In the genomic region with DNA sequence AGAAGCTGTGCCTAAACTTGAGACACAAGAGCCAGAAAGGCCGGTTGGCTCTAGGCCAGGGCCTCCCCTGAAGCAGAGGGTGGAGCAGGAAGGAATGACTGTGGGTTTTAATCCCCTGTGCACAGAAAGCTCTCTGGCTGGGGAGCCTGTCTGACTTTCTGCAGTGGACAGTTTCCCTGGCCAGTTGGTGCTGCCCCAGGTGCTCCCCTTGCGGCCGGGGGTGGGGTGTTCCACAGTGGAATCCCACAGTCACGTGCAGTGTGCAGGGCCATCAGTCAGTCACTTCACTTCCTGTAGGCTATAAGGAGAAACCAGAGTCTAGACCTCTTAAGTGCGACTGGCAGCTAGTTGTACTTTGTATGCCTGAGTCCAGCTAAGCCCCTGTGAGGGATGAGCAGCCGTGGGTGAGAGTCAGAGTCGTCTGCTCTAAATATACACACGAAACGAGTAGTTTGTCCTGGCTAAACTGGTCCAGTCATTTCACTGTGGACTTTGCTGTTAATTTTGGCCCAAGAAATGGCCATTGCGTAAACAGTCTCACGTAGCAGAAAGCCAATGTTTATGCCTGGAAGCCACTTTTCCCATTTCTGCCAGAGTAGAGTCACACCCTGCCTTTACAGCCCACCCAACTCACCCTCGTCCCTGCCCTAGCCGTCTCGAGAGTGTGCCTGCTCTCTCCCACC, we compare ENCODE assay signal across 8 mouse cellular contexts. TPM values are rescaled to one million over a fixed set of nuclear protein-coding genes. Genes with fewer than 3 reads are reported as not detected.
DNase-seq lines count a peak whose midpoint lies in the region; ATAC-seq lines count a peak whose summit lies in the region.

No protein-coding gene starts in this region.

- H3K4me3 ChIP-seq in stomach, embryonic 14.5 days (ENCODE audit: low read depth, low read length), result no peak overlapping the region

- no peaks in the 10 kb centered on the region for H3K27me3 ChIP-seq in stomach, embryonic 14.5 days (ENCODE audit: control insufficient read depth, insufficient read depth, low read length)

- no peaks in the 10 kb centered on the region for H3K36me3 ChIP-seq in stomach, embryonic 14.5 days (ENCODE audit: control insufficient read depth, insufficient read depth, low read length)

- H3K9me3 ChIP-seq in stomach, embryonic 14.5 days (ENCODE audit: control insufficient read depth, low read depth, low read length), result no peaks in the 10 kb centered on the region

- WGBS in stomach, embryonic 14.5 days, result 21% methylated on average over 14 of the region's 14 CpGs

- peaks cover 9% of the 10 kb centered on the region; the same call in 1 of the 2 replicates for H3K4me1 ChIP-seq in stomach, embryonic 14.5 days (ENCODE audit: control insufficient read depth, insufficient read depth, low read length)

- no peak overlapping the region for H3K4me2 ChIP-seq in stomach, embryonic 14.5 days (replicated peaks; ENCODE audit: low read depth, low read length)

- DNase-seq in frontal cortex, postnatal 14 days (ENCODE audit: low spot score in 2 of 2), result peak; percentile 15 to 18
- DNase-seq in 3134 (ENCODE audit: extremely low read depth, insufficient read length, low spot score), result peak; percentile 72
- DNase-seq in adipocyte (ENCODE audit: low spot score), result peak; percentile 57
- DNase-seq in heart, adult 18-20 months, result peak; percentile 76
- DNase-seq in kidney, postnatal 10 days, result peak; percentile 67
- DNase-seq in thymus, postnatal 36 days, result no peak

- H3K9ac ChIP-seq in stomach, embryonic 14.5 days (replicated peaks; ENCODE audit: low read depth, low read length), result no peak overlapping the region

- no peak overlapping the region for H3K27ac ChIP-seq in stomach, embryonic 14.5 days (ENCODE audit: low read length)

- ATAC-seq in frontal cortex, adult (ENCODE audit: low TSS enrichment), result no peak
- peak; percentile 42 for ATAC-seq in stomach, embryonic 14.5 days (ENCODE audit: insufficient number of reproducible peaks, insufficient read depth, low FRiP score, low read depth)

RNA-seq across cellular contexts. Expression of a gene that starts 38.8 kb away (rescaled TPM):
- under 1 TPM in 1 of 2 experiments, not detected in 1; 0.28 TPM for total RNA-seq in heart, adult 18-20 months (2021)
- polyA plus RNA-seq in stomach, embryonic 14.5 days (2014; fragmentation: Nextera tagmentation; extraction: Ambion mirVana), result not detected in 2 replicates

Comparison
In these comparisons a context has a peak if more than half of its experiments do, and no peak if none do; other contexts are left out.
1. DNase-seq: peak in frontal cortex, postnatal 14 days (2 of 2), 3134 (single experiment), adipocyte (single experiment), heart, adult 18-20 months (2 of 2) and kidney, postnatal 10 days (single experiment); none in thymus, postnatal 36 days (0 of 2).